Mouse (Mus musculus) liver, embryonic 14.5 days (tissue): Measurements from ENCODE around the gene Samsn1.

Experiments used
- CTCF ChIP-seq: IDR thresholded peaks from 2 replicates; pipeline ENCODE4 v1.5.1; 2016; ENCODE audit warnings: antibody characterized with exemption, low read depth, control low read depth
- EP300 ChIP-seq: IDR thresholded peaks from 2 replicates; pipeline ENCODE4 v1.6.1; 2016; ENCODE audit warnings: antibody characterized with exemption, low read depth

- TF ChIP-seq EP300 (no peak), CTCF (no peak)
Measured at GRCm38 (mm10) chr16:75864673-75865072, 157.4 kb downstream of the Samsn1 start.
